Mouse (Mus musculus): ENCODE measurements at regions not wholly inside any gene's neighbourhood (a gene's known extent, or its start where the extent isn't known, plus 50 kb on each side); places are given as distances from the start of the nearest gene placed in this dataset.

GRCm38 (mm10) chr1:42313494-42313893, 382.1 kb upstream of the Pou3f3 start:
- DNase-seq, result no peak

DNA sequence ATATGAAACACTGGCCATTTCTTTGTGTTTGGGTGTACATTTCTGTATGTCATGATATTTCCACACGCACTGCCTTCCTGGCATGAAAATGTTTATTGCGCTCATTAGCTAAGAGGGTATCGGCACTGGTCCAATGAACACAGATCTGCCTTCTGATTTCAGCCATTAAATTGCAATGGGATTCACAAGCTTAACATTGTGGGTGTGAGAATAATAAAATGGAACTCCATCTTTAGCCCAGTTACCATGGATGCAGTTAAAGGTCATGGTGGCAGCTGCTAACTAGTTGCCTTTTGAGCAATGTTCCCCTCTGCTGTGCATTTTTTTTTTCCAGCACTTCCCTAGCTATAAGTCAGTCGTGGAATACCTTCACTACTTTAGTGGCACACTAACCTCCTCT, 343.7 kb upstream of the Pou3f3 start:
- no peak for DNase-seq

- DNase-seq, result no peak
Observed at GRCm38 (mm10) chr1:42352389-42352788, 343.2 kb upstream of the Pou3f3 start.

GRCm38 (mm10) chr1:42353096-42353495, 342.5 kb upstream of the Pou3f3 start:
- DNase-seq, result peak in 1 of 2 experiments; percentile 11

GRCm38 (mm10) chr1:42354020-42354419, 341.5 kb upstream of the Pou3f3 start:
- no peak for DNase-seq

- no peak for DNase-seq
Observed at GRCm38 (mm10) chr1:42362438-42362837, 333.1 kb upstream of the Pou3f3 start.

- no peak for DNase-seq
Observed at GRCm38 (mm10) chr1:42365648-42366324, 329.8 kb upstream of the Pou3f3 start.

GRCm38 (mm10) chr1:42387919-42388684, 307.5 kb upstream of the Pou3f3 start:
- no peak for DNase-seq

- no peak for DNase-seq
Observed at GRCm38 (mm10) chr1:42388740-42389139, 306.8 kb upstream of the Pou3f3 start.

DNA sequence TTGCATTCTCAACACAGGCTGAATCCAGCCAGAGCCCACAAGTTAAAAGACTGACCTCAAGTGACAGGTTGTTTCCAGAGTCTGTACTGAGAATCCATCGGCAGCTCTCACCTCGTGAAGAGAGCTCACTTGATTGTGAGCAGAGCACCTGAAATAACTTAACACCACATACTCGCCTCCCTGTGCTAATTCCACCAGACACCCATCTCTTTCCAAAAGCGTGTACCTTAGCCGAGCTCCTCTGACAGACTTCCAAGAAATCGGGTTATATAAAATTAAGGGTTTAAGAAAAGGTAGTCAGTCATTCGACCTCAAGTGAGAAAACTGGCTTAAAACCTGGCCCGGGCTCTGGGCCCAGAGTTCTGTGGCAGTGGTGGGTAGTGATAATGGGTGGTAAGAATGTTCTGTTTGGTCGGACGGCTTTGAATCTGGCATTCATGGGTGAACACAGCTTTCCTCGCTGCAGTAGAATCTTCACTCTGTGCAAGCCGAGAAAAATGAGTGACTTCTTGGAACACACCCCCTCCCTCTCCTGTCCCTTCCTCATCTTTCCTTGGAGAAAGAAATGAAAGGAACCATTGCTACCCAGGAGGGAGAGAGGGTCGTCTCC, 299.8 kb upstream of the Pou3f3 start:
- no peak for DNase-seq

DNA sequence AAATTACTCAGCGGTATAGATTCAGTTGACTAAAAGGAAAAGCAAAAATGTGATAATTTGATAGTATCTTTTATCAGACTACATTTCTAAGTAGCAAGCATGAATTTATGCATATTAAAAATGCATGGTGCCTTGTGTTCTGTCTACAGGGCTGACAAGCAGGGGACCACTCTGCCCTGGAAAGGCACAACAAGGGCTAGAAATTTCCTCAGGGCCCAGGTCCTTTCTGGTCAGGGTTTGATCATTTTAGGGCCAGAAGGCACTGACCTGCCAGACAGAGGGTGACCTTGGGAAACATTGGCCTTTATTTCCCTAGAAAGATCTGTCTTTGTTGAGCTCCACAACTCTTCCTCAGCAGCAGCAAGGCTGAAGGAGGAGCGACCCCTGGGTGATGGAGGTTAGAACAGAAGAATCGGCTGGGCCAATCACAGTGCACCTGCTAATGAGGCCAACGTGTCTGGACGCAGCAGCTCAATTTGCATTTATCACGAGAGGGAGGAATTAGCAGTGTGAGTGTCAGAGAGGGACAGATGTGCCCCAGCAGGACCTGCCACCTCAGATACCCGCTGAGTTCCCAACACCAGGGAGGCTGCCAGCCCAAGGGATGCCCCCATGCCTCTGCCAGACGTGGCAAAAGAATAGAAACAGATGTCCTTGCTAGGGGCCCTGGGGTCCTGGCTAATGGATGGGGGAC, 297.0 kb upstream of the Pou3f3 start:
- DNase-seq, result no peak

DNA sequence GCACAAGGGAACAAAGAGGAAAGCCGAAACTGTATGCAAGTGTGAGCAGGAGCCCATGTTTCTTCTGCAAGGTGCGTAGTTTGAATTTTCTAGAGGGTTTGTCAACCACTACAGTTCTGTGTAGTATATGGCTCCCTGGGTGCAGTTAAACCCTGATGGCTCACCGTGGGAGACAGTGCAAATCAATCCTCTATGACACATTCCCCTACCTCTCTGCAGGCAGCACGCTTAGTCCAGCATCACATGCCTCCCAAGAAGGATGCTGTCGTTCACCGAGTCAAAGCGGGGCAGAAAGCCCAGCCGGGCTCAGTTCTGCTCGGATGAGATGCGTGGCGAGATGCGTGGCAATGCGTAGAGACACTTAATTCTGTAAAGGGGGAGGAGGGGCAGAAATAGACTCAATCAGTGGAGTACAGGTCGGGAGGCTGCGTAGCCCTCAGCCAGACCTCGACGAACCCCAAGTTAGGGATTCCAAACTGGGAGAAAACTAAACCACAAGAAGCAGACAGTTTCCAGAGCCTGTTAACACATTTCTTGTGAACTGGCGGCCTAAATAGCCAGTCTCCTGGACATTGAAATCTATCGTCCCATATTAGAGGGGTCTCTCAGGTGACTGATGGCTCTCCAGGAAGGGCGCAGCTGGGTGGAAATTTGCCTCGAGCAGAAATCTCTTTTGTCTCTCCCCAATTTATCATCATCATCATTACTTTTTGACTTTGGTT, 279.6 kb upstream of the Pou3f3 start:
- no peak for DNase-seq

- no peak for DNase-seq
Observed at GRCm38 (mm10) chr1:42416539-42417218, 278.9 kb upstream of the Pou3f3 start.

DNA sequence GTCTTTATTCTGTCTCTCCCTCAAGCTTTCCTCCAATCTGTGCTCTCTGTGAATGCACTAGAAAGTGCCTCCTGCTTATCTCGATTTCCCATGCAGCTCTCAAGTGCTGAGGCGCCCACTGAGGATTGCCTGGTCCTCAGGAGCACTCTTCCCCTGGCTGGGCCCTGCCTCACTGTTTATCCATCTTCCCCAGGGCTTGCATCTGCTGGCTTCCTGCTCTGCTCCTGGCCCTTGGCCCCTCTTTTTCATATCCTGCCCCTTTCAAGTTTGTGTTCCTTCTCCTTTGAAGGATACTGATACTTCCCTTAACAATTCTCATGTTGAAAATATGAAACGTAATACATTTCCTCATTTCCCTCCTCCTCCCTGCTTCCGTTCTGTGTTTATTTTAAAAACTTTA, 277.8 kb upstream of the Pou3f3 start:
- DNase-seq, result no peak

DNA sequence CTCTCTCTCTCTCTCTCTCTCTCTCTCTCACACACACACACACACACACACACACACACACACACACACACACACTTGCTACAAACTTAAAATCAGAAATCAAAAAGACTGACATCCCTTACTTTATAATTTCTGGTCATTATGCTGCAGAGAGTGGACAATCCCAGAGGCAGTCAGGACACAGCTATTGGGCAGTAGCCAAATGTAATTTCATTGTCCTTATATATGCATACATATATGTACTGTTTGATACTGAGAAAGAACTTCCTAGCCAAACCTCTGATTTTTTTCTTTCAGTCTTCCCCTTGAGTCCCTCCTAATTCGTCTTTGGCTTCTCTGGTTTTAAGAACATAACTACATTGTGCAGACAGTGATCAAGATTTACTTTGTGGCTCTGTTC, 277.3 kb upstream of the Pou3f3 start:
- DNase-seq, result no peak

DNA sequence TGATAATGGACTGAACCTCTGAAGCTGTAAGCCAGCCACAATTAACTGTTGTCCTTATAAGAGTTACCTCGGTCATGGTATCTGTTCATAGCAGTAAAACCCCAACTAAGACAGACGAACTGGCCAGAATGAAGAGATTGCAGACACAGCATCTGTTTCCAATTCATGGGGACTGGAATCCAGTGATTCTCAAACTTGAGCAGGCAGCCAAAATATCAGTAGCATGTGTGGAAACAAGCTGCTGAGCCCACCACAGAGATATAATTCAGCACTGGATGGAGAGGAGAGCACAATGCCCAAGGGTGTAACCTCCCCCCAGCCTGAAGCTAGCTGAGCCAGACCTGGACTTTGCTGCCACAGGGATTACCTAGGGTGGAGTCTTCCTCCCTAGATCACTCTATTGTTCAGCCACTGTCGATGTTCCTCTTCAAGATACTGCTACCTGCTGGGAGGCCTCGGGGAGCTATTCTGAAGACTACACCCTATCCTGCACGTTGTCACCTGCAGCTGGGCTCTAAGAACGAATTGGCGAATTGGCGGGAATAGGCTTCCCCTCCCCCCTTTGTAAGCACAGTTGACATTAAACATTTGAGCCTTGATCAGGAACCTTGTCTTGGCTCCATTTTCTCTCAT, 259.1 kb upstream of the Pou3f3 start:
- DNase-seq, result no peak

GRCm38 (mm10) chr1:42468365-42468764, 227.2 kb upstream of the Pou3f3 start:
- DNase-seq, result peak; percentile 43 to 80

DNA sequence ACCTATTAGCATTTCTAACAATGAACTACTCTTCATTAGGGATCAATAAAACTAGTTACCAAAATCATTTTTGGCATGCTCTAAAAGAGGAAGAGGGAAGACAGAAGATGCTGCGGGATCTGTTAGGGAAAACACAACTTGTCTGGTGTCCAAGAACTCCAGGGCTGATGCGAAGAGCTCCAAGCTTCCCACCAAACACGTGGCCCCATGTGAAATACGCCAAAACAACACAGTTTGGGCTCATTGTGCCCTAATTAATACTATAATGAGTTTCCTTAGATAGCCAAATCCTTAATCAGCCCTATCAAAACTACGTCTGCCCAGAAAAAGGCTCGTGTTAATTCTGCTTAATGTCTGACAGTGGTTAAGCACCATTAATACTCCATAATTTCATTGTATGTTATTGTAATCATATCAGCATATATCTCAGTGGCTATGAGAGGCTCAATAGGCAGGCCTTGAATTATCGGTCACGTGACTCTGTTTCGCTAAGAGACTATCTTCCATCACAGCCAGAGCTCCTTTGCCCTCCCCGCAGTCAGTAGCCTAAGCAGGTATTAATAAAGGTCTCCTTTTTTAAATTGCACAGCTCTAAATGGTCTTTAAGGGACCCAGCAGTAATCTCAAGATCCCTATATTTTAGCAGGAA, 223.6 kb upstream of the Pou3f3 start:
- no peak for DNase-seq

DNA sequence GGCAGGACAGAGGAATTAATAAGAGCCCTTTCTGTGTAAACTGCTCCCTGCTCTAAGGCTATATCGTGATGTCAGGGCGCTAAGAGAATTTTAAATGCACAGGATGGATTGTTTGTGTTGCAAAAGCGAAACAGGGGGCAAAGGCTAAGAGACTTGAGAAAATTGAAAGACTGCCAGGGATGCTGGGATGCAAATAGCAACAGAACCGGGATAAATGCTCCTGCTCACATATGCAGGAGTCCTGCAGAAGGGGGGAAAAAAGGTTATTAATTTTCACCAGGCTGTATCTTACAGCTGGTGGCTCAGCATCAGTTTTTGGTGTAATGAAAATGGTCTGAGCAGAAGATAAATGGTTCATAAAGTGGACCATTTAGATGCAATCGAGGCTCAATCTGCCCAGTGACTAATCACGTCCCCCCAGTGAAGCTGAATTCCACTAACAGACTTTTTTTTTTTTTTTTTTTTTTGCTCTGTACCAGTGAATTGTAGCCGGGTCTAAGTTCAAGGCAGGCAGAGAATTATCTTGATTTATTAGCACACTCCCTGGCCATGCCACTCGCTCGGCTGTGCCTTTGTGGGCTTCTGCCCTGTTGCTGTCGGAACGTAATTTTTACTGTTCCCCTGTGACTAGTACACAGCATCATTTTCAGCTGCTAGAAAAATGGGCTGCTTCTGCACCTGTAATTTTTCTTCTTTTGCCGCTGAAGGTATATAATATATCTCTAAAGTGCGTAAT, 222.9 kb upstream of the Pou3f3 start:
- no peak for DNase-seq

- DNase-seq, result no peak
Observed at GRCm38 (mm10) chr1:42474197-42474596, 221.4 kb upstream of the Pou3f3 start.

All from kidney, postnatal 25 days (tissue).